Mouse (Mus musculus) CH12.LX (cell line): ENCODE results near the gene Cfap206.

Experiments used
- CTCF ChIP-seq, 2 experiments: IDR thresholded peaks in 1 of 2; conservative IDR thresholded peaks in 1 of 2; 2 replicates each; pipeline ENCODE4 v1.5.1; 2011 to 2012; ENCODE audit warnings: low read depth in 2 of 2, low read length in 2 of 2, improper control_type of control experiment in 1 of 2, inconsistent platforms in 1 of 2, mild to moderate bottlenecking in 1 of 2, moderate library complexity in 1 of 2
- EP300 ChIP-seq: IDR thresholded peaks from 2 replicates; pipeline ENCODE4 v1.6.1; 2011; ENCODE audit warnings: low read length, improper control_type of control experiment
- MAFK ChIP-seq: IDR thresholded peaks from 2 replicates; pipeline ENCODE4 v1.6.1; 2011; ENCODE audit warnings: low read length, improper control_type of control experiment; ENCODE audit not compliant: insufficient replicate concordance
- MEF2A ChIP-seq: IDR thresholded peaks from 2 replicates; pipeline ENCODE4 v1.6.1; 2014; ENCODE audit warnings: low read depth, mild to moderate bottlenecking, inconsistent platforms, low read length, improper control_type of control experiment, borderline replicate concordance
- MXI1 ChIP-seq: IDR thresholded peaks from 2 replicates; pipeline ENCODE4 v1.6.1; 2011; ENCODE audit warnings: mild to moderate bottlenecking, low read depth, low read length, improper control_type of control experiment
- NRF1 ChIP-seq: IDR thresholded peaks from 2 replicates; pipeline ENCODE4 v1.6.1; 2014; ENCODE audit warnings: low read depth, mild to moderate bottlenecking, inconsistent platforms, low read length, improper control_type of control experiment, moderate library complexity
- POLR2A ChIP-seq: IDR thresholded peaks from 2 replicates; pipeline ENCODE4 v1.6.1; 2011; ENCODE audit warnings: low read depth, mild to moderate bottlenecking, improper control_type of control experiment, low read length
- RCOR1 ChIP-seq: conservative IDR thresholded peaks from 2 replicates; pipeline ENCODE4 v1.6.1; 2012; ENCODE audit warnings: low read depth, mild to moderate bottlenecking, inconsistent platforms, low read length, improper control_type of control experiment
- TBP ChIP-seq: conservative IDR thresholded peaks from 2 replicates; pipeline ENCODE4 v1.6.1; 2011; ENCODE audit warnings: low read depth, low read length, improper control_type of control experiment
- USF1 ChIP-seq: IDR thresholded peaks from 2 replicates; pipeline ENCODE4 v1.6.1; 2014; ENCODE audit warnings: low read depth, mild to moderate bottlenecking, inconsistent platforms, low read length, improper control_type of control experiment
- ZMIZ1 ChIP-seq: IDR thresholded peaks from 2 replicates; pipeline ENCODE4 v1.6.1; 2012; ENCODE audit warnings: low read depth, mild to moderate bottlenecking, inconsistent platforms, low read length, improper control_type of control experiment

- no peak for TF ChIP-seq CTCF (conservative IDR thresholded peaks at IDR 0.05 in 1 of 2, IDR thresholded peaks at IDR 0.05 in 1 of 2; ENCODE audit: low read depth in 2 of 2, low read length in 2 of 2)
- no peak for TF ChIP-seq RCOR1
- no peak for TF ChIP-seq MXI1
- TF ChIP-seq POLR2A = no peak
- TF ChIP-seq USF1 = no peak
- TF ChIP-seq MAFK = no peak
- TF ChIP-seq MEF2A = no peak
- no peak for TF ChIP-seq EP300
- TF ChIP-seq ZMIZ1 = no peak
- no peak for TF ChIP-seq TBP
- TF ChIP-seq NRF1 = no peak
Observed at GRCm38 (mm10) chr4:34707248-34707647, 22.8 kb downstream of the Cfap206 start.
